Mouse (Mus musculus) E14TG2a.4 (cell line): ENCODE data around the gene Tesk2.

ENCODE experiments used
- CTCF ChIP-seq: conservative IDR thresholded peaks from 2 replicates; pipeline ENCODE4 v1.5.1; 2014; ENCODE audit warnings: low read length
- NANOG ChIP-seq: IDR thresholded peaks from 2 replicates; pipeline ENCODE4 v1.6.1; 2014; ENCODE audit warnings: borderline replicate concordance, low read length, mixed read lengths
- POU5F1 ChIP-seq: IDR thresholded peaks from 2 replicates; pipeline ENCODE4 v1.6.1; 2014; ENCODE audit warnings: low read length, borderline replicate concordance

- TF ChIP-seq CTCF = no peak
- TF ChIP-seq NANOG = no peak
- TF ChIP-seq POU5F1 = no peak
Measured at GRCm38 (mm10) chr4:116689309-116689876, 31.4 kb upstream of the Tesk2 start.
